Mouse (Mus musculus): ENCODE measurements around the gene Pygo2. TPM values are rescaled to one million over a fixed set of nuclear protein-coding genes. Genes with fewer than 3 reads are reported as not detected.
A peak's percentile ranks its signal among the peaks of the same experiment; 100 is the strongest.
"Not testable (repeated sequence)": the region's sequence is repeated elsewhere in the genome, so short reads cannot be mapped to it uniquely, and the experiment has no call there.

Pygo2 gene
- polyA plus RNA-seq, 1 experiment from 2014 or later, result 43.4 TPM

GRCm38 (mm10) chr3:89425141-89425525 lies 4.9 kb upstream of the Pygo2 start:
- Histone ChIP-seq H3K4me2 (replicated peaks) (no peak overlapping the region), H3K27me3 (no peaks in the 10 kb centered on the region), H3K4me1 (replicated peaks) (peaks cover 29% of the 10 kb centered on the region), H3K9me3 (no peaks in the 10 kb centered on the region), H3K36me3 (peaks cover 24% of the 10 kb centered on the region), H3K4me3 (replicated peaks) (no peak overlapping the region), H3K9ac (replicated peaks) (no peak overlapping the region), H3K27ac (no peak overlapping the region)
- no peak for ATAC-seq
- WGBS, result 87% methylated on average over 5 of the region's 5 CpGs

- no peaks in the 10 kb centered on the region for H3K27me3 ChIP-seq
- H3K4me2 ChIP-seq (replicated peaks), result no peak overlapping the region
- H3K27ac ChIP-seq, result no peak overlapping the region
- no peak overlapping the region for H3K4me3 ChIP-seq (replicated peaks)
- H3K4me1 ChIP-seq (replicated peaks), result peaks cover 27% of the 10 kb centered on the region
- H3K9ac ChIP-seq (replicated peaks), result no peak overlapping the region
- no peaks in the 10 kb centered on the region for H3K9me3 ChIP-seq
- no peak for ATAC-seq
- 89% methylated on average over 4 of the region's 4 CpGs for WGBS
- H3K36me3 ChIP-seq, result peaks cover 24% of the 10 kb centered on the region
Observed at GRCm38 (mm10) chr3:89425876-89426275, 4.1 kb upstream of the Pygo2 start.

GRCm38 (mm10) chr3:89429021-89429420 lies 993 bp upstream of the Pygo2 start:
- not testable (repeated sequence) for ATAC-seq; H3K27ac ChIP-seq; H3K9me3 ChIP-seq; H3K4me2 ChIP-seq (replicated peaks); H3K9ac ChIP-seq (replicated peaks); H3K4me3 ChIP-seq (replicated peaks); H3K27me3 ChIP-seq
- peaks cover 44% of the 10 kb centered on the region for H3K36me3 ChIP-seq
- 88% methylated on average over 7 of the region's 7 CpGs for WGBS
- H3K4me1 ChIP-seq (replicated peaks), result peaks cover 16% of the 10 kb centered on the region

GRCm38 (mm10) chr3:89432606-89433005 lies 2.6 kb downstream of the Pygo2 start:
- Histone ChIP-seq H3K4me3 (replicated peaks) (no peak overlapping the region), H3K9ac (replicated peaks) (no peak overlapping the region), H3K27ac (no peak overlapping the region), H3K36me3 (peaks cover 33% of the 10 kb centered on the region), H3K9me3 (no peaks in the 10 kb centered on the region), H3K4me1 (replicated peaks) (peaks cover 40% of the 10 kb centered on the region), H3K4me2 (replicated peaks) (no peak overlapping the region), H3K27me3 (no peaks in the 10 kb centered on the region)
- ATAC-seq, result no peak
- 94% methylated on average over 8 of the region's 8 CpGs for WGBS

- Histone ChIP-seq H3K4me2 (replicated peaks) (no peak overlapping the region), H3K27ac (0 out of 2 replicates have a peak overlapping the region, but pooled peaks have one; percentile 2), H3K36me3 (peaks cover 30% of the 10 kb centered on the region), H3K27me3 (no peaks in the 10 kb centered on the region), H3K4me3 (replicated peaks) (no peak overlapping the region), H3K9ac (replicated peaks) (0 out of 2 replicates have a peak overlapping the region, but pooled peaks have one; percentile 16), H3K9me3 (no peaks in the 10 kb centered on the region), H3K4me1 (replicated peaks) (peaks cover 40% of the 10 kb centered on the region)
- 88% methylated on average over 11 of the region's 11 CpGs for WGBS
- no peak for ATAC-seq
Observed at GRCm38 (mm10) chr3:89434532-89434931, 4.5 kb downstream of the Pygo2 start.

GRCm38 (mm10) chr3:89435041-89435440 lies 5.0 kb downstream of the Pygo2 start:
- Histone ChIP-seq H3K9ac (replicated peaks) (no peak overlapping the region), H3K27me3 (no peaks in the 10 kb centered on the region), H3K27ac (no peak overlapping the region), H3K4me1 (replicated peaks) (peaks cover 40% of the 10 kb centered on the region), H3K4me3 (replicated peaks) (no peak overlapping the region), H3K9me3 (no peaks in the 10 kb centered on the region), H3K36me3 (peaks cover 30% of the 10 kb centered on the region), H3K4me2 (replicated peaks) (no peak overlapping the region)
- WGBS, result 73% methylated on average over 7 of the region's 7 CpGs
- no peak for ATAC-seq

GRCm38 (mm10) chr3:89436176-89437113 lies 6.4 kb downstream of the Pygo2 start, which contains the start of gene Pbxip1:
Gene Pbxip1, plus strand, starts transcription at chr3:89436706.
- Histone ChIP-seq H3K27ac (peak within 1 kb of the TSS; percentile 21; the same call in 1 of the 2 replicates), H3K4me1 (replicated peaks) (peaks cover 31% of the 10 kb centered on the region), H3K36me3 (peaks cover 30% of the 10 kb centered on the region), H3K9ac (replicated peaks) (peak within 1 kb of the TSS; percentile 51; the same call in 1 of the 2 replicates), H3K27me3 (no peaks in the 10 kb centered on the region), H3K4me3 (replicated peaks) (peak within 1 kb of the TSS; percentile 33), H3K4me2 (replicated peaks) (peak within 1 kb of the TSS; percentile 49), H3K9me3 (no peaks in the 10 kb centered on the region)
- WGBS, result 5% methylated on average over 16 of the region's 16 CpGs
- ATAC-seq, result peak; percentile 40

GRCm38 (mm10) chr3:89437269-89437668 lies 7.3 kb downstream of the Pygo2 start:
- no peaks in the 10 kb centered on the region for H3K27me3 ChIP-seq
- WGBS, result 17% methylated on average over 5 of the region's 5 CpGs
- peaks cover 24% of the 10 kb centered on the region for H3K4me1 ChIP-seq (replicated peaks)
- H3K36me3 ChIP-seq, result peaks cover 27% of the 10 kb centered on the region
- no peaks in the 10 kb centered on the region for H3K9me3 ChIP-seq
- peak overlapping the region; percentile 51; the same call in 1 of the 2 replicates for H3K9ac ChIP-seq (replicated peaks)
- H3K4me2 ChIP-seq (replicated peaks), result peak overlapping the region; percentile 49
- ATAC-seq, result no peak
- peak overlapping the region; percentile 33 for H3K4me3 ChIP-seq (replicated peaks)
- H3K27ac ChIP-seq, result no peak overlapping the region

- Histone ChIP-seq H3K4me2 (replicated peaks) (no peak overlapping the region), H3K27me3 (no peaks in the 10 kb centered on the region), H3K4me3 (replicated peaks) (no peak overlapping the region), H3K4me1 (replicated peaks) (peaks cover 15% of the 10 kb centered on the region), H3K27ac (no peak overlapping the region), H3K9ac (replicated peaks) (no peak overlapping the region), H3K9me3 (no peaks in the 10 kb centered on the region), H3K36me3 (0 out of 2 replicates have a peak, but pooled peaks cover 3% of the 10 kb centered on the region)
- WGBS, result 95% methylated on average over 2 of the region's 2 CpGs
- ATAC-seq, result no peak
Observed at GRCm38 (mm10) chr3:89440691-89441090, 10.7 kb downstream of the Pygo2 start.

- no peak overlapping the region for H3K4me3 ChIP-seq (replicated peaks)
- no peaks in the 10 kb centered on the region for H3K36me3 ChIP-seq
- H3K4me2 ChIP-seq (replicated peaks), result no peak overlapping the region
- no peak overlapping the region for H3K9ac ChIP-seq (replicated peaks)
- no peaks in the 10 kb centered on the region for H3K27me3 ChIP-seq
- H3K27ac ChIP-seq, result no peak overlapping the region
- WGBS, result 75% methylated on average over 13 of the region's 13 CpGs
- peaks cover 9% of the 10 kb centered on the region; the same call in 1 of the 2 replicates for H3K4me1 ChIP-seq (replicated peaks)
- H3K9me3 ChIP-seq, result no peaks in the 10 kb centered on the region
- ATAC-seq, result 0 out of 2 replicates have a peak, but pooled peaks have one; percentile 25
Observed at GRCm38 (mm10) chr3:89448720-89449537, 18.9 kb downstream of the Pygo2 start.

GRCm38 (mm10) chr3:89449541-89449940 lies 19.5 kb downstream of the Pygo2 start:
- ATAC-seq, result peak; percentile 75
- Histone ChIP-seq H3K4me2 (replicated peaks) (no peak overlapping the region), H3K27ac (no peak overlapping the region), H3K36me3 (no peaks in the 10 kb centered on the region), H3K4me3 (replicated peaks) (no peak overlapping the region), H3K4me1 (replicated peaks) (peaks cover 9% of the 10 kb centered on the region; the same call in 1 of the 2 replicates), H3K9ac (replicated peaks) (no peak overlapping the region), H3K9me3 (no peaks in the 10 kb centered on the region), H3K27me3 (no peaks in the 10 kb centered on the region)
- 41% methylated on average over 7 of the region's 7 CpGs for WGBS

All from midbrain, embryonic 13.5 days (tissue).